Comparison of ENCODE assay signal across 24 mouse cellular contexts in the genomic region with DNA sequence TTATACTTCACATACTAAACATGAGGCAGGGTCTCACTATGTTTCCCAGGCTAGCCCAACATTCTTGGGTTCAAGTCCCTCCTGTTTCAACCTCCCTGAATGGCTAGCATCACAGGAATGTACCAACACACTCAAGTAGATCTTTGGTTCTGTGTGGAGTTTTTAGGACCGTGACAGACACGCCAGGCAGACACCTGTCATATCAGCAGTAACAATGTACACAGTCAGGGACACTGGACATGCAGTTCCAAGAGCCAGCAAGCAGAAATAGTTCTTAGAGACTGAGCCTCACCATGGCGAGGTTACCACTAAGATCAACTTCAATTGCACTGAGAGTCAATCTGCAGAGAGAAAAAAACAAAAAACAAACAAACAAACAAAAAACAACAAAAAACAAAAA. TPM values are rescaled to one million over a fixed set of nuclear protein-coding genes. Genes with fewer than 3 reads are reported as not detected.
DNase-seq lines count a peak whose midpoint lies in the region; ATAC-seq and TF ChIP-seq lines count a peak whose summit lies in the region.
"Had no signal": no experiment of that assay in that cellular context is flagged by ENCODE, and none has a peak within 500 bp of the region (broad histone marks: within the 10 kb centered on the region; RNA-seq: fewer than 3 reads in every experiment).

No protein-coding gene starts in this region.

- ATAC-seq in heart, embryonic 15.5 days (replicated peaks; ENCODE audit: insufficient number of reproducible peaks, insufficient read depth, low FRiP score, low read depth): 0 out of 2 replicates have a peak, but pooled peaks have one; percentile 33
- ATAC-seq in heart, embryonic 12.5 days (ENCODE audit: insufficient number of reproducible peaks, low FRiP score): no peak
- peak; percentile 67; the same call in 1 of the 2 replicates for ATAC-seq in heart, postnatal 0 days (ENCODE audit: insufficient read depth, low read depth)
- ATAC-seq: activated CD4-positive, CD25-positive, alpha-beta regulatory T cell, adult 4 months; CD4-positive, CD25-positive, alpha-beta regulatory T cell, adult 4 months; forebrain, embryonic 13.5 days; forebrain, embryonic 15.5 days; Patski had no signal

- intact Hi-C loops in heart, postnatal 14 days (cut with DNase I): no loop called here

- H3K9me3 ChIP-seq in heart, embryonic 15.5 days (replicated peaks): no peaks in the 10 kb centered on the region
- no peaks in the 10 kb centered on the region for H3K9me3 ChIP-seq in heart, embryonic 12.5 days (replicated peaks)
- H3K9me3 ChIP-seq in heart, postnatal 0 days (replicated peaks; ENCODE audit: control insufficient read depth, low read length): no peaks in the 10 kb centered on the region
- H3K9me3 ChIP-seq: embryonic facial prominence, embryonic 10.5 days; embryonic facial prominence, embryonic 12.5 days; forebrain, embryonic 13.5 days; forebrain, embryonic 15.5 days; G1E had no signal

- no peaks in the 10 kb centered on the region for H3K36me3 ChIP-seq in heart, embryonic 15.5 days
- peaks cover 20% of the 10 kb centered on the region; the same call in 1 of the 2 replicates for H3K36me3 ChIP-seq in heart, embryonic 12.5 days
- H3K36me3 ChIP-seq in heart, postnatal 0 days (replicated peaks; ENCODE audit: control insufficient read depth, insufficient read depth, low read length): peaks cover 13% of the 10 kb centered on the region; the same call in 1 of the 2 replicates
- H3K36me3 ChIP-seq: embryonic facial prominence, embryonic 10.5 days; forebrain, embryonic 15.5 days; G1E had no signal

- no peak overlapping the region for H3K9ac ChIP-seq in heart, embryonic 15.5 days
- no peak overlapping the region for H3K9ac ChIP-seq in heart, embryonic 12.5 days
- 0 out of 2 replicates have a peak overlapping the region, but pooled peaks have one; percentile 28 for H3K9ac ChIP-seq in heart, postnatal 0 days (replicated peaks; ENCODE audit: low read depth, low read length)
- H3K9ac ChIP-seq: embryonic facial prominence, embryonic 12.5 days; forebrain, embryonic 13.5 days; forebrain, embryonic 15.5 days had no signal

- peaks cover 47% of the 10 kb centered on the region for H3K4me1 ChIP-seq in heart, embryonic 15.5 days (replicated peaks)
- H3K4me1 ChIP-seq in heart, embryonic 12.5 days (replicated peaks): peaks cover 45% of the 10 kb centered on the region
- H3K4me1 ChIP-seq in heart, postnatal 0 days (ENCODE audit: control insufficient read depth, insufficient read depth): peaks cover 36% of the 10 kb centered on the region

- no peak overlapping the region for H3K4me3 ChIP-seq in heart, embryonic 15.5 days
- H3K4me3 ChIP-seq in heart, embryonic 12.5 days: no peak overlapping the region
- H3K4me3 ChIP-seq in heart, postnatal 0 days (ENCODE audit: low read depth, low read length): no peak overlapping the region
- H3K4me3 ChIP-seq: embryonic facial prominence, embryonic 10.5 days; embryonic facial prominence, embryonic 12.5 days; forebrain, embryonic 13.5 days; forebrain, embryonic 15.5 days had no signal

- H3K27ac ChIP-seq in heart, embryonic 15.5 days: peak overlapping the region; percentile 66
- no peak overlapping the region for H3K27ac ChIP-seq in heart, embryonic 12.5 days (ENCODE audit: poor library complexity, severe bottlenecking)
- peak overlapping the region; percentile 74 for H3K27ac ChIP-seq in heart, postnatal 0 days (ENCODE audit: low read depth)
- H3K27ac ChIP-seq: embryonic facial prominence, embryonic 10.5 days; embryonic facial prominence, embryonic 12.5 days; forebrain, embryonic 13.5 days; forebrain, embryonic 15.5 days had no signal

- no peak overlapping the region for H3K4me2 ChIP-seq in heart, embryonic 15.5 days
- no peak overlapping the region for H3K4me2 ChIP-seq in heart, embryonic 12.5 days
- H3K4me2 ChIP-seq in heart, postnatal 0 days (ENCODE audit: low read depth, low read length): no peak overlapping the region
- H3K4me2 ChIP-seq: embryonic facial prominence, embryonic 12.5 days; forebrain, embryonic 13.5 days; forebrain, embryonic 15.5 days had no signal

- no peak for TF ChIP-seq CTCF in heart, postnatal 0 days (IDR thresholded peaks at IDR 0.05; ENCODE audit: low read depth)

- no peak for TF ChIP-seq EP300 in heart, postnatal 0 days (IDR thresholded peaks at IDR 0.05; ENCODE audit: low read depth)

- WGBS in heart, embryonic 15.5 days: 51% methylated on average over 3 of the region's 3 CpGs
- 55% methylated on average over 3 of the region's 3 CpGs for WGBS in heart, embryonic 12.5 days
- WGBS in heart, postnatal 0 days: 35% methylated on average over 3 of the region's 3 CpGs

- no peaks in the 10 kb centered on the region for H3K27me3 ChIP-seq in heart, embryonic 15.5 days
- H3K27me3 ChIP-seq in heart, embryonic 12.5 days (replicated peaks): no peaks in the 10 kb centered on the region
- no peaks in the 10 kb centered on the region for H3K27me3 ChIP-seq in heart, postnatal 0 days (ENCODE audit: control insufficient read depth, insufficient read depth, low read length)
- H3K27me3 ChIP-seq: CH12.LX; embryonic facial prominence, embryonic 12.5 days; Patski had no signal

- peak; percentile 90 for DNase-seq in heart, adult 11 months
- no peak for DNase-seq in heart, adult 18-20 months
- DNase-seq in heart, postnatal 0 days (ENCODE audit: low spot score): no peak
- no peak for DNase-seq in heart, postnatal 14 days
- DNase-seq: adrenal gland, adult 8-10 months; adrenal gland, postnatal 14 days; adrenal gland, postnatal 36 days; B cell, adult 2 months; cerebellum, adult 11-12 months; cerebellum, adult 2 months; cerebellum, adult 9-10 months; cerebellum, postnatal 10 days; cerebellum, postnatal 25 days had no signal

RNA-seq across cellular contexts. Expression of gene Tgfbr3, which starts 22.9 kb away (rescaled TPM):
- 10 to 100 TPM; 36.4 to 44.5 TPM for total RNA-seq in heart, adult 18-20 months (2021)
- polyA plus RNA-seq in heart, embryonic 15.5 days (2015; fragmentation: Nextera tagmentation; extraction: Ambion mirVana): 16.8 and 23.8 TPM in 2 replicates
- 38.1 and 38.2 TPM in 2 replicates for polyA plus RNA-seq in heart, embryonic 12.5 days (2016; fragmentation: Nextera tagmentation; extraction: Ambion mirVana)
- 59.7 and 60.6 TPM in 2 replicates for total RNA-seq in heart, postnatal 0 days (2014; rRNA removed; ENCODE audit: low replicate concordance)
- polyA plus RNA-seq in heart, postnatal 0 days (2015; fragmentation: Nextera tagmentation; extraction: Ambion mirVana): 11.8 TPM in 2 replicates
- 10 to 100 TPM; 47.3 to 59.0 TPM for total RNA-seq in heart, postnatal 14 days (2021)
- polyA plus RNA-seq: G1E had no signal
